Mouse (Mus musculus) liver, adult 2 months (tissue): ENCODE results near the gene Tsen2.

Source experiments
- CTCF ChIP-seq: fragments of 200-500 bp; IDR thresholded peaks from 2 replicates; pipeline ENCODE4 v1.5.1; 2011; ENCODE audit warnings: low read depth, low read length, control low read depth
- POLR2A ChIP-seq: fragments of 200-500 bp; IDR thresholded peaks from 2 replicates; pipeline ENCODE4 v1.6.1; 2011; ENCODE audit warnings: low read length, control low read depth; ENCODE audit not compliant: insufficient read depth; ENCODE audit errors: extremely low read depth

DNA sequence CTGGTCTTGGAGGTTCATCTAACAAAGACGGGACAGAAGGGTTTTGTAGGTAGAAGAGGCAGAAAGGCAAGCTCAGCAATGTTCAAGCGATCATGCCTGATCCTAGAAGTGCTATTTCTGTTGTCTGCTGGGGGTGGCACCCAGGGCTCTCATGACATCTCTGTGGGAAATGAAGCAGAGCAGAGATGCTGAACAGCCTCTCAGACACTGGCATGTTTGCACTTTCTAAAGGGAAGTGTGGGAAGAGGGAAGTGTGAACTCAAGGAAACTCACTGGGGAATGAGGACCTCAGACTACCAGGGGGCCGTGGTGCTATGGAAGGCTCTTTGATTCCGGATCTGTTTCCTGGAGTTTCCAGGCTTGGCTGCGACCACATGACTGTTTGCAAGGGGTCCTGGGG, 39.5 kb upstream of the Tsen2 start:
- TF ChIP-seq CTCF = no peak
- TF ChIP-seq POLR2A = no peak
